Mouse (Mus musculus) ES-Bruce4 (cell line): Measurements from ENCODE around the gene Kif14. TPM values are rescaled to one million over a fixed set of nuclear protein-coding genes. Genes with fewer than 3 reads are reported as not detected.

Experiments used
- H3K27ac ChIP-seq: 2 replicates; pipeline ENCODE4 v1.5.1; 2012; ENCODE audit warnings: low read length, inconsistent platforms; ENCODE audit not compliant: insufficient read depth
- H3K27me3 ChIP-seq: 2 replicates; pipeline ENCODE4 v1.6.1; 2012; ENCODE audit warnings: mild to moderate bottlenecking, low read length, inconsistent platforms; ENCODE audit not compliant: control insufficient read depth, poor library complexity, insufficient read depth, severe bottlenecking
- H3K36me3 ChIP-seq: 2 replicates; pipeline ENCODE4 v1.6.1; 2012; ENCODE audit warnings: inconsistent platforms, mild to moderate bottlenecking, low read length, moderate library complexity; ENCODE audit not compliant: control insufficient read depth, poor library complexity, insufficient read depth, severe bottlenecking
- H3K4me1 ChIP-seq: one replicate; pipeline ENCODE4 v1.8.1; 2011; ENCODE audit warnings: low read length; ENCODE audit not compliant: control insufficient read depth, insufficient read depth
- H3K4me3 ChIP-seq: 2 replicates; pipeline ENCODE4 v1.5.1; 2011; ENCODE audit warnings: low read depth, mild to moderate bottlenecking, low read length
- H3K9ac ChIP-seq: 2 replicates; pipeline ENCODE4 v1.6.1; 2012; ENCODE audit warnings: low read depth, mild to moderate bottlenecking, inconsistent platforms; ENCODE audit not compliant: poor library complexity, severe bottlenecking
- H3K9me3 ChIP-seq: replicated peaks from 2 replicates; pipeline ENCODE4 v1.6.1; 2012; ENCODE audit warnings: mild to moderate bottlenecking, low read length, inconsistent platforms; ENCODE audit not compliant: control insufficient read depth, poor library complexity, insufficient read depth, severe bottlenecking
- CTCF ChIP-seq: IDR thresholded peaks from one replicate; pipeline ENCODE4 v1.8.1; 2011; ENCODE audit warnings: low read depth, low read length
- EP300 ChIP-seq: IDR thresholded peaks from 2 replicates; pipeline ENCODE4 v1.6.1; 2011; ENCODE audit warnings: low read depth, low read length; ENCODE audit not compliant: insufficient read depth
- POLR2A ChIP-seq: IDR thresholded peaks from one replicate; pipeline ENCODE4 v1.8.1; 2011; ENCODE audit warnings: low read length; ENCODE audit not compliant: insufficient read depth
- polyA plus RNA-seq: library from polyadenylated mRNA; stranded (reverse); fragments of >200 nt; gene quantifications from 2 replicates; pipeline ENCODE4 v1.2.4, GENCODE M21; 2011; ENCODE audit warnings: low read depth; ENCODE audit not compliant: missing spikeins, insufficient read depth, insufficient read length

The Kif14 gene
- polyA plus RNA-seq, 1 experiment: 37.1 TPM

DNA sequence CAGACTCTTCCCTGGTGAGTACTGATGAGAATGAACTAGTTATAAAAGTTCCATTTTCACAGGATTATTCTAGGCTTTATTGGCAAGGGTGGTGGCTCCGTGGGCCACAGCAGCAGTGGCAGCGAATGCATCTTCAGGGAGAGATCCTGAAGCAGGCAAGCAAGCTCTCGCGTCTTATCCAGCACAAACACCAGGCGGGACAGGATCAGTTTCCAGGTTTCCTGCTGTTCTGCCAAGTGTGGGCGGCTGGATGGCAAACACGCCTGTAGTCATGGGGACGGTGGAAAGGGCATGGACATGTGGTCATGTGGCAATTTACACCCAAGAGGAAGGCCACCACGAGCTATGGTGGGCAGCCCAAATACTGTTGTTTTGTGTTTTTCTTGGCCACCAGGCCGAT, 3.7 kb upstream of the Kif14 start:
- Histone ChIP-seq H3K27ac (no peak overlapping the region), H3K27me3 (no peaks in the 10 kb centered on the region), H3K4me1 (peaks cover 2% of the 10 kb centered on the region), H3K9me3 (no peaks in the 10 kb centered on the region), H3K36me3 (no peaks in the 10 kb centered on the region), H3K9ac (0 out of 2 replicates have a peak overlapping the region, but pooled peaks have one; percentile 22), H3K4me3 (0 out of 2 replicates have a peak overlapping the region, but pooled peaks have one; percentile 38)
- TF ChIP-seq CTCF (no peak), EP300 (no peak), POLR2A (no peak)

DNA sequence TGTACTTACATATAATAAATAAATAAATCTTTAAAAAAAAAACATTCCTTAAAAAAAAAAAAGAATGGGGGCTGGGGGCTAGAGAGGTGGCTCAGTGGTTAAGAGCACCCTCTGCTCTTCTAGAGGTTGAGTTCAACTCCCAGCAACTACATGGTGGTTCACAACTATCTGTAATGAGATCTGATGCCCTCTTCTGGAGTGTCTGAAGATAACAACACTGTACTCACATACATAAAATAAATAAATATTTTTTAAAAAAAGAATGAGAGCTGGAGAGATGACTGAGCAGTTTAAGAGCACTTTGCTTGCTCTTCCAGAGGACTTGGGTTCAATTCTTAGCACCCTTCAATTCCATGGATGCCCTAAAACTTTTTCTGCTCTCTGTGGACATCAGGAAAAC, 975 bp upstream of the Kif14 start:
- Histone ChIP-seq H3K36me3 (peaks cover 20% of the 10 kb centered on the region), H3K9ac (no peak overlapping the region), H3K27me3 (no peaks in the 10 kb centered on the region), H3K4me1 (no peaks in the 10 kb centered on the region), H3K9me3 (no peaks in the 10 kb centered on the region), H3K4me3 (no peak overlapping the region), H3K27ac (no peak overlapping the region)
- TF ChIP-seq POLR2A (no peak), EP300 (no peak), CTCF (no peak)

DNA sequence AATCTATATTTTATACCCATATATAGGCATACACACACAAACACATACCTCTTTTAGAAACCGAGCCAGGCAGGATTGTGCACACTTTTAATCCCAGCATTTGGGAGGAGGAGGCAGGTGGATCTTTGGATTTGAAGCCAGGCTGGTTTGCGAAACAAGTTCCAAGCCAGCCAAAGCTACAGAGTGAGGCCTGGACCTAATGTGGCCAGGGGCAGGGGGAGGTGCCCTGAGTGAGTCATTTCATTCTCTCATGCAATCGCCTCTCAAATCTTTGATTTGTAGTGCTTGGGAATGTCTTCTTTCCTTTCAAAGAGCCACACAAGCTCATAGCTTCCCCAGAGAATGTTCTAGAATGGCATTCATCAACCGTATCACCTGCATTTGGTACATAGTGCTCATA, 3.3 kb downstream of the Kif14 start:
- no peaks in the 10 kb centered on the region for H3K27me3 ChIP-seq
- peaks cover 49% of the 10 kb centered on the region for H3K36me3 ChIP-seq
- peaks cover 4% of the 10 kb centered on the region for H3K4me1 ChIP-seq
- H3K9me3 ChIP-seq: no peaks in the 10 kb centered on the region
- H3K4me3 ChIP-seq: no peak overlapping the region
- no peak for TF ChIP-seq EP300
- TF ChIP-seq CTCF: no peak
- TF ChIP-seq POLR2A: no peak
- 0 out of 2 replicates have a peak overlapping the region, but pooled peaks have one; percentile 32 for H3K27ac ChIP-seq
- no peak overlapping the region for H3K9ac ChIP-seq

DNA sequence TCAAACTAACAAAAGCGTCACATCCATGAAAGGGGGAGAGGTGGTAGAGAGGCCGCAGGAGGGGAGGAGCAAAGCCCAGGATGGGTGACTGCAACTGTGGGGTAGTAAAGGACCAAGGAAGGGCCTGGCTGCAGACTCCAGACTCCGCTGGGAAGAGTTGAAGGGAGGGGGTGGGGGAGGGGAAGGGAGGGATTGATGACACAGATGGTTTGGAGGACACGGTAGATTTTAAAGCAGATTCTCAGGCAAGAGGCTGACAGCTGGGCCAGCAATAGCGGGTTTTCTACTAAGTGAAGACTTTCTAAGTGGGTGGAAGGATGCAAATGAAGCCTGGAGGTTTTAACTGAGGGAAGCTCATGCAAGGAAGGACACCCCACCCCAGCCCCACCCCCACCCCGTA, 4.3 kb downstream of the Kif14 start:
- Histone ChIP-seq H3K9me3 (no peaks in the 10 kb centered on the region), H3K4me3 (no peak overlapping the region), H3K27me3 (no peaks in the 10 kb centered on the region), H3K27ac (0 out of 2 replicates have a peak overlapping the region, but pooled peaks have one; percentile 37), H3K4me1 (peaks cover 4% of the 10 kb centered on the region), H3K36me3 (peaks cover 54% of the 10 kb centered on the region), H3K9ac (no peak overlapping the region)
- TF ChIP-seq EP300 (no peak), CTCF (no peak), POLR2A (no peak)

DNA sequence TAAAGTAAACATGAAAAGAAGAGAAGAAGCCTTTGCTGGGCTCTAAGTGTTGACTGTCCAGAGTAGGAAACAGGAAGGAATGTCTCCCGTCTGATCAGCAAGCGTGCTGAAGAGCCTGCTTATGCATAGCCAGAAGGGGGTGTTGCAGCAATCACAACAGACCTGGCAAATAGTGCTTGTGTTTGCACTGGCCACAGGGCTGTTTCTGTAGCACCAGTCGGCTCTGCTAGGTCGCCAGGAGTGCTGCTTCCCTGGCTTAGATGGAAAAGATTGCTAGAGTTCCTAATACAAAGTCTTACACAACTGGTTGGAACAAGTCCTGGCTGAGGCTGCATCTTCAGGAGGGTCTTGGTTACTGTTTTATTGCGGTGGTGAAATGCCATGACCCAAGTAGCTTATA, 25.5 kb downstream of the Kif14 start:
- TF ChIP-seq POLR2A (no peak), CTCF (no peak), EP300 (no peak)
- Histone ChIP-seq H3K4me3 (no peak overlapping the region), H3K36me3 (peaks cover 37% of the 10 kb centered on the region), H3K27me3 (no peaks in the 10 kb centered on the region), H3K9me3 (no peaks in the 10 kb centered on the region), H3K27ac (no peak overlapping the region), H3K4me1 (no peaks in the 10 kb centered on the region), H3K9ac (no peak overlapping the region)

DNA sequence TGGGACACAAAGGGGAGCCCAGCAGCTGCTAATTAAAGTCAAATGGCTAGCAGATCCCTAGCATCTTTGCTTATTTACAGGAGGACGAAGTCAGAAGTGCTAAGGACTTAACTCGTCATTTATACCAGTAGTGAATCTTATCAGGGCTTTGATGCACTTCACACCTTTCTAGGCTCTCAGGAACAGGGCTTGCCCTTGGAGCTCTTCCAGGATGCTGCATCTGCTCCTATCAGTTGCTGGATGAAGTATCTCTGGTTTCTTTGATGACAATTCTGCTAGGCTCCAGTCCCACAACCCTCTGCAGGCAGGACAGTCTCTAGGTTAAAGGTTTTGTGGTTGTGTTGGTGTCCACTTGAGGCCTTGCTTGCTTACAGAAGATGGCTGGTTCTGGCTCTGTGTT, 26.1 kb downstream of the Kif14 start:
- no peaks in the 10 kb centered on the region for H3K4me1 ChIP-seq
- H3K36me3 ChIP-seq: peaks cover 35% of the 10 kb centered on the region
- no peaks in the 10 kb centered on the region for H3K27me3 ChIP-seq
- TF ChIP-seq EP300: no peak
- TF ChIP-seq CTCF: no peak
- no peak for TF ChIP-seq POLR2A
- H3K9me3 ChIP-seq: no peaks in the 10 kb centered on the region
- no peak overlapping the region for H3K27ac ChIP-seq
- H3K9ac ChIP-seq: no peak overlapping the region
- H3K4me3 ChIP-seq: no peak overlapping the region
